In the genomic region with DNA sequence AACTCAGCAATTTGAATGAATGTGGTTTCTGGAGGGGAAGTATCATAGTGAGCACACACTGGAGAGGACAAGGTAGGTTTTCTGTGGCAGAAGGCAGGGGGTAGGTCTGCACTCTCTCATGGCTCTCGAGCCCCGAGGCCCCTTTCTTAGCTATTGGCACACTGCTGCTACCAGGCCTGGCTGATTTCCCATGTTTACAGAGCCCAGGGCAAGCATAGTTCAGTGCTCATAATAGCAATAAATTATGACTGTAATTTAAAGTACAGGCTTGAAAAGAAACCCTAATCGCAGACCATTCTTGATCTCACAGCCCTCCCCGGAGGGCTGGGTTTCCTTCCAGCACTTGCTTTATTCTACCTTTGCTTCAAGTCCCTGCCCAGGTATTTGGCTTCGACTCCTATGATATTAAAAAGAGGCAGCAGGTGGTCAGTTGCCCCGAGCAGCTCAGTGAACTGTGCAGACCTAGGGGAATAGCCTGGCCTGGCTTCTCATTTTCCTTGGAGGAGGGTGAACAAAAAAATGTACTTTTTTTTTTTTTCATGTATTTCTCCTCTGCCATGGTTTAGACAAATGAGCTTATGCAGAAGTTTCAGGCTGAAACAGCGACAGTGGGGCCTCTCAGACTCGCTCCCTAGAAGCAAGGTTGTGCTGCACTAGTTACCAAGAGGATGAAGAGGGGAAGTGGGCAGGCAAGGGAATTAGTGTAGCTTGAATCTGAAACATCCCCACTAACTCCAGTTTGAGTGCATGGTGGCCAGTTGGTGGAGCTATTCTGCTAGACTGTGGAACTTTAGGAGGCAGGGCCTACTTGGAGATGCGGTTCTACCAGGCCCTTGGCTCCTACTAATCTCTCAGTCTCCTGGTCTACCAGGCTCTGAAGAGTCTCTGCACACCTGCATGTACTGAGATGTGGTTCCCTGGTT, we compare ENCODE assay signal across 9 mouse cellular contexts.
A peak's percentile ranks its signal among the peaks of the same experiment; 100 is the strongest.
DNase-seq lines count a peak whose midpoint lies in the region; ATAC-seq and TF ChIP-seq lines count a peak whose summit lies in the region.
"Had no signal": no experiment of that assay in that cellular context is flagged by ENCODE, and none has a peak within 500 bp of the region (broad histone marks: within the 10 kb centered on the region; RNA-seq: fewer than 3 reads in every experiment).

No protein-coding gene starts in this region.

- H3K79me2 ChIP-seq in MEL (ENCODE audit: control insufficient read depth, insufficient read depth, low read length, poor library complexity), result no peaks in the 10 kb centered on the region

- WGBS in embryonic facial prominence, embryonic 13.5 days, result 60% methylated on average over 9 of the region's 9 CpGs
- 18% methylated on average over 9 of the region's 9 CpGs for WGBS in kidney, embryonic 16.5 days
- WGBS in neural tube, embryonic 13.5 days, result 42% methylated on average over 9 of the region's 9 CpGs

- no peak overlapping the region for H3K9ac ChIP-seq in MEL (ENCODE audit: control insufficient read depth, low read depth, low read length, poor library complexity, severe bottlenecking)
- no peak overlapping the region for H3K9ac ChIP-seq in embryonic facial prominence, embryonic 13.5 days
- H3K9ac ChIP-seq in kidney, embryonic 16.5 days (replicated peaks; ENCODE audit: low read length), result no peak overlapping the region
- H3K9ac ChIP-seq in neural tube, embryonic 13.5 days, result no peak overlapping the region
- H3K9ac ChIP-seq: liver, embryonic 15.5 days had no signal

- no peak overlapping the region for H3K4me2 ChIP-seq in embryonic facial prominence, embryonic 13.5 days
- no peak overlapping the region for H3K4me2 ChIP-seq in kidney, embryonic 16.5 days (replicated peaks; ENCODE audit: low read depth, low read length)
- no peak overlapping the region for H3K4me2 ChIP-seq in neural tube, embryonic 13.5 days
- H3K4me2 ChIP-seq: liver, embryonic 15.5 days had no signal

- no peaks in the 10 kb centered on the region for H3K9me3 ChIP-seq in MEL (replicated peaks; ENCODE audit: insufficient read depth, low read length)
- H3K9me3 ChIP-seq in embryonic facial prominence, embryonic 13.5 days, result no peaks in the 10 kb centered on the region
- no peaks in the 10 kb centered on the region for H3K9me3 ChIP-seq in kidney, embryonic 16.5 days (ENCODE audit: low read length)
- H3K9me3 ChIP-seq in neural tube, embryonic 13.5 days, result no peaks in the 10 kb centered on the region
- H3K9me3 ChIP-seq: liver, embryonic 15.5 days had no signal

- peaks cover 0 to 24% of the 10 kb centered on the region in 2 experiments; a peak in 2 of 4 replicates for H3K36me3 ChIP-seq in MEL (ENCODE audit: control insufficient read depth in 1 of 2, insufficient read depth in 2 of 2, low read length in 2 of 2)
- no peaks in the 10 kb centered on the region for H3K36me3 ChIP-seq in embryonic facial prominence, embryonic 13.5 days
- no peaks in the 10 kb centered on the region for H3K36me3 ChIP-seq in kidney, embryonic 16.5 days (ENCODE audit: insufficient read depth, low read length)
- no peaks in the 10 kb centered on the region for H3K36me3 ChIP-seq in neural tube, embryonic 13.5 days
- H3K36me3 ChIP-seq: liver, embryonic 15.5 days had no signal

- DNase-seq in heart, adult 11 months, result peak; percentile 93
- no peak for DNase-seq in heart, adult 8-10 months (ENCODE audit: low spot score)
- DNase-seq in MEL (ENCODE audit: low read depth, low spot score), result peak; percentile 70
- no peak for DNase-seq in left cerebral cortex, adult 8-10 months (ENCODE audit: low spot score in 2 of 2)
- DNase-seq in spleen, postnatal 36 days (ENCODE audit: low spot score in 2 of 2), result no peak

- H3K27ac ChIP-seq in MEL (ENCODE audit: control insufficient read depth, low read depth, low read length), result no peak overlapping the region
- peak overlapping the region; percentile 40; the same call in 1 of the 2 replicates for H3K27ac ChIP-seq in embryonic facial prominence, embryonic 13.5 days
- peak overlapping the region; percentile 71 for H3K27ac ChIP-seq in kidney, embryonic 16.5 days (ENCODE audit: low read length)
- H3K27ac ChIP-seq in neural tube, embryonic 13.5 days (replicated peaks), result peak overlapping the region; percentile 62
- H3K27ac ChIP-seq: liver, embryonic 15.5 days had no signal

- no peak overlapping the region for H3K4me3 ChIP-seq in MEL (ENCODE audit: control insufficient read depth in 1 of 2, insufficient read depth in 1 of 2, low read depth in 2 of 2, low read length in 2 of 2)
- no peak overlapping the region for H3K4me3 ChIP-seq in embryonic facial prominence, embryonic 13.5 days
- no peak overlapping the region for H3K4me3 ChIP-seq in kidney, embryonic 16.5 days (ENCODE audit: low read length)
- no peak overlapping the region for H3K4me3 ChIP-seq in neural tube, embryonic 13.5 days
- H3K4me3 ChIP-seq: liver, embryonic 15.5 days had no signal

- TF ChIP-seq RAD21 in MEL (IDR thresholded peaks at IDR 0.05; ENCODE audit: low read depth, low read length), result peak; percentile 53

- ATAC-seq in embryonic facial prominence, embryonic 13.5 days (ENCODE audit: insufficient number of reproducible peaks, insufficient read depth, low FRiP score, low TSS enrichment, low read depth), result no peak
- peak; percentile 89 for ATAC-seq in kidney, embryonic 16.5 days (ENCODE audit: low FRiP score, low TSS enrichment)
- peak; percentile 59 for ATAC-seq in neural tube, embryonic 13.5 days (ENCODE audit: low read depth)

- TF ChIP-seq POLR2A in MEL (IDR thresholded peaks at IDR 0.05; ENCODE audit: control insufficient read depth in 1 of 2, insufficient read depth in 1 of 2, low read depth in 1 of 2, low read length in 2 of 2, poor library complexity in 1 of 2), result no peak

- peaks cover 18 to 26% of the 10 kb centered on the region in 2 experiments for H3K4me1 ChIP-seq in MEL (ENCODE audit: control insufficient read depth in 1 of 2, insufficient read depth in 2 of 2, low read length in 2 of 2)
- H3K4me1 ChIP-seq in embryonic facial prominence, embryonic 13.5 days, result peaks cover 29% of the 10 kb centered on the region
- peaks cover 39% of the 10 kb centered on the region for H3K4me1 ChIP-seq in kidney, embryonic 16.5 days (ENCODE audit: insufficient read depth, low read length)
- H3K4me1 ChIP-seq in neural tube, embryonic 13.5 days (replicated peaks), result peaks cover 51% of the 10 kb centered on the region
- H3K4me1 ChIP-seq: liver, embryonic 15.5 days had no signal

- H3K27me3 ChIP-seq in MEL (ENCODE audit: control insufficient read depth in 1 of 2, insufficient read depth in 2 of 2, low read length in 2 of 2), result no peaks in the 10 kb centered on the region
- no peaks in the 10 kb centered on the region for H3K27me3 ChIP-seq in embryonic facial prominence, embryonic 13.5 days
- no peaks in the 10 kb centered on the region for H3K27me3 ChIP-seq in kidney, embryonic 16.5 days (ENCODE audit: insufficient read depth, low read length)
- no peaks in the 10 kb centered on the region for H3K27me3 ChIP-seq in neural tube, embryonic 13.5 days
- H3K27me3 ChIP-seq: liver, embryonic 15.5 days had no signal

- TF ChIP-seq EP300 in MEL (IDR thresholded peaks at IDR 0.05; ENCODE audit: low read depth in 1 of 2, low read length in 2 of 2), result no peak

- peak; percentile 26 to 63 (median 40); a peak in 4 of 6 replicates for TF ChIP-seq CTCF in MEL (IDR thresholded peaks at IDR 0.05 in 2 of 3, conservative IDR thresholded peaks at IDR 0.05 in 1 of 3; ENCODE audit: control insufficient read depth in 1 of 3, insufficient read depth in 1 of 3, low read depth in 2 of 3, low read length in 3 of 3, poor library complexity in 1 of 3, severe bottlenecking in 1 of 3)

TF ChIP-seq in MEL, 35 proteins besides CTCF, POLR2A, EP300 and RAD21:
- TF ChIP-seq GABPA (IDR thresholded peaks at IDR 0.05; ENCODE audit: low read depth, low read length) (no peak), SMC3 (IDR thresholded peaks at IDR 0.05; ENCODE audit: low read depth, low read length) (peak; percentile 62), E2F4 (IDR thresholded peaks at IDR 0.05; ENCODE audit: borderline replicate concordance, low read depth, low read length) (no peak), ZC3H11A (IDR thresholded peaks at IDR 0.05; ENCODE audit: low read depth, low read length) (peak; percentile 48)
TF ChIP-seq in MEL: peak in this region for 2.

Comparison
In these comparisons a context has a peak if more than half of its experiments do, and no peak if none do; other contexts are left out.
1. DNase-seq: peak in heart, adult 11 months (single experiment) and MEL (single experiment); none in heart, adult 8-10 months (single experiment), left cerebral cortex, adult 8-10 months (0 of 2) and spleen, postnatal 36 days (0 of 2).